Mouse (Mus musculus) cerebellum, adult 2 months (tissue): Measurements from ENCODE around the gene Itgb6.

Experiments used
- CTCF ChIP-seq: fragments of 200-500 bp; IDR thresholded peaks from 2 replicates; pipeline ENCODE4 v1.5.1; 2011; ENCODE audit warnings: low read depth, mild to moderate bottlenecking, control low read depth, low read length, moderate library complexity, borderline replicate concordance; ENCODE audit not compliant: insufficient read depth
- POLR2A ChIP-seq: fragments of 200-500 bp; IDR thresholded peaks from 2 replicates; pipeline ENCODE4 v1.6.1; 2011; ENCODE audit warnings: low read length, control low read depth, borderline replicate concordance; ENCODE audit not compliant: insufficient read depth

- TF ChIP-seq CTCF (no peak), POLR2A (no peak)
Observed at GRCm38 (mm10) chr2:60710317-60710716, 12.1 kb downstream of the Itgb6 start.
